7 mouse cellular contexts compared by ENCODE assay signal in the genomic region with DNA sequence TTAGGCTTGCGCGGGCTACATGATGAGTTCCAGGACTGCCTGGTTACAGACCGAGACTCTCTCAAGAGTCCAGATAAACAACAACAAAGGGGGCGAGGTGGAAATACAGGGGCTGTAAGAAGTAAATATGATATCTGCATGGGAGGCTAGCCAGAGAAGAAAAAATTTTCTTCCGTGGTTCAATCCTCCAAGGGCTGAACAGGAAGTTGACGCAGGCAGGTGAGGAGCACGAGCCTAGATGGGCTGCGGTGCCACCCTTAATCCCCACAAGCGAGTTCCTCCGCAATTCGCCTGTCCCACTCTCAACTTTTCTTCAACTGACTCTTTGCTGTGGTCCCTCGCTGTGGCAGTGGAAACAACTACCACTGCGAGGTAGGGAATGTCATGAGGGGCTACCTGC. TPM values are rescaled to one million over a fixed set of nuclear protein-coding genes. Genes with fewer than 3 reads are reported as not detected.
DNase-seq lines count a peak whose midpoint lies in the region; ATAC-seq and TF ChIP-seq lines count a peak whose summit lies in the region.

No protein-coding gene starts in this region.

- H3K9me3 ChIP-seq in lung, embryonic 14.5 days (ENCODE audit: low read depth, low read length), result no peaks in the 10 kb centered on the region
- no peaks in the 10 kb centered on the region for H3K9me3 ChIP-seq in embryonic facial prominence, embryonic 12.5 days
- no peaks in the 10 kb centered on the region for H3K9me3 ChIP-seq in midbrain, embryonic 12.5 days

- DNase-seq in lung, embryonic 14.5 days, result no peak
- DNase-seq in lung, postnatal 25 days (ENCODE audit: low spot score), result no peak
- DNase-seq in adrenal gland, adult 2 months, result no peak
- DNase-seq in layer of hippocampus, postnatal 14 days (ENCODE audit: low spot score in 2 of 2), result no peak

- H3K4me3 ChIP-seq in lung, embryonic 14.5 days (ENCODE audit: low read depth, low read length), result peak overlapping the region; percentile 74
- peak overlapping the region; percentile 79 for H3K4me3 ChIP-seq in embryonic facial prominence, embryonic 12.5 days
- peak overlapping the region; percentile 66 for H3K4me3 ChIP-seq in midbrain, embryonic 12.5 days

- H3K36me3 ChIP-seq in lung, embryonic 14.5 days (ENCODE audit: insufficient read depth), result no peaks in the 10 kb centered on the region
- no peaks in the 10 kb centered on the region for H3K36me3 ChIP-seq in embryonic facial prominence, embryonic 12.5 days
- H3K36me3 ChIP-seq in midbrain, embryonic 12.5 days, result no peaks in the 10 kb centered on the region

- peak; percentile 8 for ATAC-seq in lung, embryonic 14.5 days (ENCODE audit: insufficient read depth)
- ATAC-seq in embryonic facial prominence, embryonic 12.5 days (ENCODE audit: insufficient number of reproducible peaks, insufficient read depth, low FRiP score, low TSS enrichment), result no peak
- peak; percentile 47 for ATAC-seq in inflammation-experienced regulatory T-cells, adult 6 months
- no peak for ATAC-seq in midbrain, embryonic 12.5 days (ENCODE audit: low FRiP score, low read depth)

- H3K27ac ChIP-seq in lung, embryonic 14.5 days (ENCODE audit: low read depth), result peak overlapping the region; percentile 69; the same call in 1 of the 2 replicates
- 0 out of 2 replicates have a peak overlapping the region, but pooled peaks have one; percentile 76 for H3K27ac ChIP-seq in embryonic facial prominence, embryonic 12.5 days
- no peak overlapping the region for H3K27ac ChIP-seq in midbrain, embryonic 12.5 days (replicated peaks)

- H3K9ac ChIP-seq in lung, embryonic 14.5 days, result peak overlapping the region; percentile 41
- H3K9ac ChIP-seq in embryonic facial prominence, embryonic 12.5 days, result peak overlapping the region; percentile 73
- H3K9ac ChIP-seq in midbrain, embryonic 12.5 days (replicated peaks), result peak overlapping the region; percentile 28; the same call in 1 of the 2 replicates

- no peaks in the 10 kb centered on the region for H3K4me1 ChIP-seq in lung, embryonic 14.5 days (ENCODE audit: insufficient read depth)
- peaks cover 10% of the 10 kb centered on the region for H3K4me1 ChIP-seq in embryonic facial prominence, embryonic 12.5 days
- H3K4me1 ChIP-seq in midbrain, embryonic 12.5 days, result peaks cover 8% of the 10 kb centered on the region; the same call in 1 of the 2 replicates

- peak overlapping the region; percentile 76 for H3K4me2 ChIP-seq in lung, embryonic 14.5 days
- peak overlapping the region; percentile 82 for H3K4me2 ChIP-seq in embryonic facial prominence, embryonic 12.5 days (replicated peaks)
- peak overlapping the region; percentile 61 for H3K4me2 ChIP-seq in midbrain, embryonic 12.5 days (replicated peaks)

- H3K27me3 ChIP-seq in lung, embryonic 14.5 days (ENCODE audit: insufficient read depth, low read length), result no peaks in the 10 kb centered on the region
- H3K27me3 ChIP-seq in embryonic facial prominence, embryonic 12.5 days, result no peaks in the 10 kb centered on the region
- H3K27me3 ChIP-seq in midbrain, embryonic 12.5 days, result 0 out of 2 replicates have a peak, but pooled peaks cover 3% of the 10 kb centered on the region

- no peak for TF ChIP-seq CTCF in lung, embryonic 14.5 days (IDR thresholded peaks at IDR 0.05; ENCODE audit: low read depth)

- 4% methylated on average over 13 of the region's 13 CpGs for WGBS in lung, embryonic 14.5 days
- WGBS in embryonic facial prominence, embryonic 12.5 days, result 4% methylated on average over 13 of the region's 13 CpGs
- whole genome bisulfite sequencing in midbrain, embryonic 12.5 days, result 4% methylated on average over 13 of the region's 13 CpGs

RNA-seq across cellular contexts. Expression of a gene that starts 0.6 kb away (rescaled TPM):
- polyA plus RNA-seq in lung, embryonic 14.5 days (2014; fragmentation: Nextera tagmentation; extraction: Ambion mirVana), result 32.2 TPM in 2 replicates
- polyA plus RNA-seq in embryonic facial prominence, embryonic 12.5 days (2016; fragmentation: Nextera tagmentation; extraction: Ambion mirVana), result 12.6 and 15.0 TPM in 2 replicates
- polyA plus RNA-seq in inflammation-experienced regulatory T-cells, adult 6 months (2017; shearing (Covaris generic)), result 10 to 100 TPM in 1 of 3 experiments, 1 to 10 TPM in 2; 1.3 to 34.9 (median 7.7) TPM
- 11.8 and 15.1 TPM in 2 replicates for polyA plus RNA-seq in midbrain, embryonic 12.5 days (2016; fragmentation: Nextera tagmentation; extraction: Ambion mirVana)
- 10 to 100 TPM; 28.6 to 32.9 TPM for total RNA-seq in adrenal gland, adult 2 months (2021)
- polyA plus RNA-seq in adrenal gland, adult 2 months (2012; rRNA removed), result 8.6 and 8.9 TPM in 2 replicates
- total RNA-seq in layer of hippocampus, postnatal 14 days (2021), result 10 to 100 TPM; 75.1 to 75.9 TPM

Comparison
In these comparisons a context has a peak if more than half of its experiments do, and no peak if none do; other contexts are left out.
1. ATAC-seq: peak in lung, embryonic 14.5 days (single experiment) and inflammation-experienced regulatory T-cells, adult 6 months (single experiment); none in embryonic facial prominence, embryonic 12.5 days (single experiment) and midbrain, embryonic 12.5 days (single experiment).
2. Peak in every context shown above with its lines, with median percentiles within 50 percentile points of each other: H3K4me2 ChIP-seq, H3K4me3 ChIP-seq and H3K9ac ChIP-seq.